Mouse (Mus musculus): ENCODE measurements around the gene Perm1. TPM values are rescaled to one million over a fixed set of nuclear protein-coding genes. Genes with fewer than 3 reads are reported as not detected.

Gene Perm1
- 0.39 and 0.47 TPM in 2 replicates for polyA plus RNA-seq (2015; fragmentation: Nextera tagmentation; extraction: Ambion mirVana)

GRCm38 (mm10) chr4:156215649-156216048 lies at the start of gene Perm1:
Gene Perm1 (plus strand): TSS chr4:156215868.
- H3K4me2 ChIP-seq (replicated peaks; ENCODE audit: low read depth) = no peak within 1 kb of the TSS
- no peaks in the 10 kb centered on the region for H3K4me1 ChIP-seq (replicated peaks; ENCODE audit: control insufficient read depth, insufficient read depth, low read length)
- no peak for TF ChIP-seq CTCF (IDR thresholded peaks at IDR 0.05; ENCODE audit: low read depth)
- H3K9ac ChIP-seq (ENCODE audit: low read depth, low read length) = no peak within 1 kb of the TSS
- H3K27ac ChIP-seq (ENCODE audit: low read depth, low read length) = no peak within 1 kb of the TSS
- ATAC-seq = no peak
- H3K27me3 ChIP-seq (replicated peaks; ENCODE audit: control insufficient read depth, insufficient read depth, low read length) = no peaks in the 10 kb centered on the region
- no peaks in the 10 kb centered on the region; the same call in 1 of the 2 replicates for H3K36me3 ChIP-seq (ENCODE audit: control insufficient read depth, insufficient read depth)
- H3K9me3 ChIP-seq (ENCODE audit: control insufficient read depth) = no peaks in the 10 kb centered on the region
- WGBS = 66% methylated on average over 4 of the region's 4 CpGs
- no peak within 1 kb of the TSS for H3K4me3 ChIP-seq (ENCODE audit: low read depth, low read length)

- H3K4me1 ChIP-seq (replicated peaks; ENCODE audit: control insufficient read depth, insufficient read depth, low read length) = no peaks in the 10 kb centered on the region
- peaks cover 71% of the 10 kb centered on the region for H3K36me3 ChIP-seq (ENCODE audit: control insufficient read depth, insufficient read depth)
- no peaks in the 10 kb centered on the region for H3K27me3 ChIP-seq (replicated peaks; ENCODE audit: control insufficient read depth, insufficient read depth, low read length)
- peak; percentile 45 for TF ChIP-seq CTCF (IDR thresholded peaks at IDR 0.05; ENCODE audit: low read depth)
- H3K9me3 ChIP-seq (ENCODE audit: control insufficient read depth) = no peaks in the 10 kb centered on the region
- H3K4me3 ChIP-seq (ENCODE audit: low read depth, low read length) = no peak overlapping the region
- H3K27ac ChIP-seq (ENCODE audit: low read depth, low read length) = no peak overlapping the region
- no peak overlapping the region for H3K9ac ChIP-seq (ENCODE audit: low read depth, low read length)
- 89% methylated on average over 9 of the region's 9 CpGs for WGBS
- ATAC-seq = no peak
- H3K4me2 ChIP-seq (replicated peaks; ENCODE audit: low read depth) = no peak overlapping the region
Observed at GRCm38 (mm10) chr4:156166477-156166876, 49.2 kb upstream of the Perm1 start.

- 93% methylated on average over 8 of the region's 8 CpGs for WGBS
- Histone ChIP-seq H3K4me1 (replicated peaks; ENCODE audit: control insufficient read depth, insufficient read depth, low read length) (no peaks in the 10 kb centered on the region), H3K36me3 (ENCODE audit: control insufficient read depth, insufficient read depth) (peaks cover 88% of the 10 kb centered on the region), H3K27ac (ENCODE audit: low read depth, low read length) (no peak overlapping the region), H3K9ac (ENCODE audit: low read depth, low read length) (no peak overlapping the region), H3K4me3 (ENCODE audit: low read depth, low read length) (no peak overlapping the region), H3K9me3 (ENCODE audit: control insufficient read depth) (no peaks in the 10 kb centered on the region), H3K4me2 (replicated peaks; ENCODE audit: low read depth) (no peak overlapping the region), H3K27me3 (replicated peaks; ENCODE audit: control insufficient read depth, insufficient read depth, low read length) (no peaks in the 10 kb centered on the region)
- no peak for ATAC-seq
- no peak for TF ChIP-seq CTCF (IDR thresholded peaks at IDR 0.05; ENCODE audit: low read depth)
Observed at GRCm38 (mm10) chr4:156168611-156169010, 47.1 kb upstream of the Perm1 start.

- WGBS = 94% methylated on average over 10 of the region's 10 CpGs
- H3K4me1 ChIP-seq (replicated peaks; ENCODE audit: control insufficient read depth, insufficient read depth, low read length) = no peaks in the 10 kb centered on the region
- peaks cover 88% of the 10 kb centered on the region for H3K36me3 ChIP-seq (ENCODE audit: control insufficient read depth, insufficient read depth)
- no peaks in the 10 kb centered on the region for H3K27me3 ChIP-seq (replicated peaks; ENCODE audit: control insufficient read depth, insufficient read depth, low read length)
- no peak for ATAC-seq
- H3K9ac ChIP-seq (ENCODE audit: low read depth, low read length) = no peak overlapping the region
- H3K4me2 ChIP-seq (replicated peaks; ENCODE audit: low read depth) = no peak overlapping the region
- no peaks in the 10 kb centered on the region for H3K9me3 ChIP-seq (ENCODE audit: control insufficient read depth)
- H3K27ac ChIP-seq (ENCODE audit: low read depth, low read length) = no peak overlapping the region
- H3K4me3 ChIP-seq (ENCODE audit: low read depth, low read length) = no peak overlapping the region
- TF ChIP-seq CTCF (IDR thresholded peaks at IDR 0.05; ENCODE audit: low read depth) = no peak
Observed at GRCm38 (mm10) chr4:156169129-156169528, 46.5 kb upstream of the Perm1 start.

GRCm38 (mm10) chr4:156171828-156172227 lies 43.8 kb upstream of the Perm1 start:
- ATAC-seq = no peak
- no peak overlapping the region for H3K4me3 ChIP-seq (ENCODE audit: low read depth, low read length)
- H3K9ac ChIP-seq (ENCODE audit: low read depth, low read length) = no peak overlapping the region
- H3K4me2 ChIP-seq (replicated peaks; ENCODE audit: low read depth) = no peak overlapping the region
- peaks cover 94% of the 10 kb centered on the region for H3K36me3 ChIP-seq (ENCODE audit: control insufficient read depth, insufficient read depth)
- no peaks in the 10 kb centered on the region for H3K27me3 ChIP-seq (replicated peaks; ENCODE audit: control insufficient read depth, insufficient read depth, low read length)
- H3K27ac ChIP-seq (ENCODE audit: low read depth, low read length) = no peak overlapping the region
- no peaks in the 10 kb centered on the region for H3K9me3 ChIP-seq (ENCODE audit: control insufficient read depth)
- WGBS = 95% methylated on average over 11 of the region's 11 CpGs
- no peaks in the 10 kb centered on the region for H3K4me1 ChIP-seq (replicated peaks; ENCODE audit: control insufficient read depth, insufficient read depth, low read length)
- TF ChIP-seq CTCF (IDR thresholded peaks at IDR 0.05; ENCODE audit: low read depth) = no peak

- no peak overlapping the region for H3K9ac ChIP-seq (ENCODE audit: low read depth, low read length)
- H3K4me2 ChIP-seq (replicated peaks; ENCODE audit: low read depth) = no peak overlapping the region
- ATAC-seq = no peak
- 95% methylated on average over 9 of the region's 9 CpGs for WGBS
- no peaks in the 10 kb centered on the region for H3K9me3 ChIP-seq (ENCODE audit: control insufficient read depth)
- no peaks in the 10 kb centered on the region for H3K4me1 ChIP-seq (replicated peaks; ENCODE audit: control insufficient read depth, insufficient read depth, low read length)
- H3K27ac ChIP-seq (ENCODE audit: low read depth, low read length) = no peak overlapping the region
- H3K27me3 ChIP-seq (replicated peaks; ENCODE audit: control insufficient read depth, insufficient read depth, low read length) = no peaks in the 10 kb centered on the region
- H3K36me3 ChIP-seq (ENCODE audit: control insufficient read depth, insufficient read depth) = peaks cover 69% of the 10 kb centered on the region
- H3K4me3 ChIP-seq (ENCODE audit: low read depth, low read length) = no peak overlapping the region
- TF ChIP-seq CTCF (IDR thresholded peaks at IDR 0.05; ENCODE audit: low read depth) = no peak
Observed at GRCm38 (mm10) chr4:156177630-156178029, 38.0 kb upstream of the Perm1 start.

- Histone ChIP-seq H3K4me3 (ENCODE audit: low read depth, low read length) (no peak overlapping the region), H3K4me2 (replicated peaks; ENCODE audit: low read depth) (no peak overlapping the region), H3K9ac (ENCODE audit: low read depth, low read length) (no peak overlapping the region), H3K36me3 (ENCODE audit: control insufficient read depth, insufficient read depth) (peaks cover 23% of the 10 kb centered on the region), H3K9me3 (ENCODE audit: control insufficient read depth) (no peaks in the 10 kb centered on the region), H3K4me1 (replicated peaks; ENCODE audit: control insufficient read depth, insufficient read depth, low read length) (0 out of 2 replicates have a peak, but pooled peaks cover 3% of the 10 kb centered on the region), H3K27ac (ENCODE audit: low read depth, low read length) (no peak overlapping the region), H3K27me3 (replicated peaks; ENCODE audit: control insufficient read depth, insufficient read depth, low read length) (no peaks in the 10 kb centered on the region)
- ATAC-seq = no peak
- no peak for TF ChIP-seq CTCF (IDR thresholded peaks at IDR 0.05; ENCODE audit: low read depth)
- WGBS = 89% methylated on average over 5 of the region's 5 CpGs
Observed at GRCm38 (mm10) chr4:156183747-156184146, 31.9 kb upstream of the Perm1 start.

Measured in intestine, postnatal 0 days (tissue).